Mouse (Mus musculus) cerebellum, adult 2 months (tissue): ENCODE results near the gene Cops3.

Experiments
- CTCF ChIP-seq: fragments of 200-500 bp; IDR thresholded peaks from 2 replicates; pipeline ENCODE4 v1.5.1; 2011; ENCODE audit warnings: low read depth, mild to moderate bottlenecking, control low read depth, low read length, moderate library complexity, borderline replicate concordance; ENCODE audit not compliant: insufficient read depth
- POLR2A ChIP-seq: fragments of 200-500 bp; IDR thresholded peaks from 2 replicates; pipeline ENCODE4 v1.6.1; 2011; ENCODE audit warnings: low read length, control low read depth, borderline replicate concordance; ENCODE audit not compliant: insufficient read depth

- TF ChIP-seq POLR2A (no peak), CTCF (no peak)
Measured at GRCm38 (mm10) chr11:59770753-59771152, 68.9 kb downstream of the Cops3 start.
